Mouse (Mus musculus) MEL (cell line): ENCODE data around the gene Rdh1. TPM values are rescaled to one million over a fixed set of nuclear protein-coding genes. Genes with fewer than 3 reads are reported as not detected.

Source experiments
- DNase-seq: peaks from one replicate; pipeline ENCODE4 v3.0.0; 2011; ENCODE audit warnings: low read depth, low spot score
- H3K27ac ChIP-seq: 2 replicates; pipeline ENCODE4 v1.5.1; 2012; ENCODE audit warnings: low read depth, mild to moderate bottlenecking, control low read depth, low read length, moderate library complexity; ENCODE audit not compliant: control insufficient read depth
- H3K27me3 ChIP-seq, 2 experiments: fragments of 150-350 bp in 1 of 2; sonication (generic) in 1 of 2; 2 replicates each; pipeline ENCODE4 v1.6.1; 2012; ENCODE audit warnings: low read length in 2 of 2, mild to moderate bottlenecking in 2 of 2, improper control_type of control experiment in 1 of 2, moderate library complexity in 1 of 2; ENCODE audit not compliant: insufficient read depth in 2 of 2, control insufficient read depth in 1 of 2
- H3K36me3 ChIP-seq, 2 experiments: 2 replicates each; pipeline ENCODE4 v1.6.1; 2012 to 2014; ENCODE audit warnings: low read length in 2 of 2, improper control_type of control experiment in 1 of 2, inconsistent platforms in 1 of 2, mild to moderate bottlenecking in 1 of 2; ENCODE audit not compliant: insufficient read depth in 2 of 2, control insufficient read depth in 1 of 2
- H3K4me1 ChIP-seq, 2 experiments: fragments of 150-350 bp in 1 of 2; sonication (generic) in 1 of 2; 2 replicates each; pipeline ENCODE4 v1.6.1; 2012; ENCODE audit warnings: low read length in 2 of 2, improper control_type of control experiment in 1 of 2, mild to moderate bottlenecking in 1 of 2; ENCODE audit not compliant: insufficient read depth in 2 of 2, control insufficient read depth in 1 of 2
- H3K4me3 ChIP-seq, 2 experiments: fragments of 150-350 bp in 1 of 2; sonication (generic) in 1 of 2; 2 replicates each; pipeline ENCODE4 v1.5.1; 2012; ENCODE audit warnings: low read depth in 2 of 2, low read length in 2 of 2, mild to moderate bottlenecking in 2 of 2, moderate library complexity in 2 of 2, control low read depth in 1 of 2, improper control_type of control experiment in 1 of 2; ENCODE audit not compliant: control insufficient read depth in 1 of 2, insufficient read depth in 1 of 2
- H3K79me2 ChIP-seq: 2 replicates; pipeline ENCODE4 v1.6.1; 2012; ENCODE audit warnings: mild to moderate bottlenecking, low read length, moderate library complexity; ENCODE audit not compliant: control insufficient read depth, poor library complexity, insufficient read depth
- H3K9ac ChIP-seq: 2 replicates; pipeline ENCODE4 v1.6.1; 2012; ENCODE audit warnings: low read depth, mild to moderate bottlenecking, control low read depth, low read length, moderate library complexity; ENCODE audit not compliant: control insufficient read depth, poor library complexity, severe bottlenecking
- H3K9me3 ChIP-seq: fragments of 150-350 bp; sonication (generic); replicated peaks from 2 replicates; pipeline ENCODE4 v1.6.1; 2012; ENCODE audit warnings: mild to moderate bottlenecking, low read length, improper control_type of control experiment, moderate library complexity; ENCODE audit not compliant: insufficient read depth
- CHD1 ChIP-seq: IDR thresholded peaks from 2 replicates; pipeline ENCODE4 v1.6.1; 2012; ENCODE audit warnings: low read depth, mild to moderate bottlenecking, inconsistent platforms, low read length, improper control_type of control experiment
- CTCF ChIP-seq, 3 experiments: IDR thresholded peaks in 2 of 3; conservative IDR thresholded peaks in 1 of 3; 2 replicates each; pipeline ENCODE4 v1.5.1; 2011 to 2012; ENCODE audit warnings: low read length in 3 of 3, low read depth in 2 of 3, mild to moderate bottlenecking in 2 of 3, improper control_type of control experiment in 1 of 3, inconsistent platforms in 1 of 3, mixed read lengths in 1 of 3, moderate library complexity in 1 of 3; ENCODE audit not compliant: control insufficient read depth in 1 of 3, insufficient read depth in 1 of 3, poor library complexity in 1 of 3, severe bottlenecking in 1 of 3
- ELF1 ChIP-seq: IDR thresholded peaks from 2 replicates; pipeline ENCODE4 v1.6.1; 2014; ENCODE audit warnings: low read depth, mild to moderate bottlenecking, inconsistent platforms, low read length, improper control_type of control experiment, moderate library complexity
- EP300 ChIP-seq, 2 experiments: IDR thresholded peaks; 2 replicates each; pipeline ENCODE4 v1.6.1; 2011; ENCODE audit warnings: improper control_type of control experiment in 2 of 2, low read length in 2 of 2, low read depth in 1 of 2, mild to moderate bottlenecking in 1 of 2
- GABPA ChIP-seq: IDR thresholded peaks from 2 replicates; pipeline ENCODE4 v1.6.1; 2012; ENCODE audit warnings: low read depth, mild to moderate bottlenecking, inconsistent platforms, low read length, improper control_type of control experiment, moderate library complexity
- HCFC1 ChIP-seq: IDR thresholded peaks from 2 replicates; pipeline ENCODE4 v1.6.1; 2012; ENCODE audit warnings: low read depth, mild to moderate bottlenecking, inconsistent platforms, low read length, improper control_type of control experiment, moderate library complexity
- KAT2A ChIP-seq: conservative IDR thresholded peaks from 2 replicates; pipeline ENCODE4 v1.6.1; 2012; ENCODE audit warnings: low read depth, low read length, improper control_type of control experiment, inconsistent platforms
- MAX ChIP-seq: IDR thresholded peaks from 2 replicates; pipeline ENCODE4 v1.6.1; 2011; ENCODE audit warnings: low read length, improper control_type of control experiment
- NRF1 ChIP-seq: IDR thresholded peaks from 2 replicates; pipeline ENCODE4 v1.6.1; 2014; ENCODE audit warnings: low read depth, mild to moderate bottlenecking, inconsistent platforms, low read length, improper control_type of control experiment, moderate library complexity; ENCODE audit not compliant: poor library complexity, insufficient read depth, severe bottlenecking
- RAD21 ChIP-seq: IDR thresholded peaks from 2 replicates; pipeline ENCODE4 v1.6.1; 2011; ENCODE audit warnings: mild to moderate bottlenecking, low read depth, low read length, improper control_type of control experiment
- RCOR1 ChIP-seq: IDR thresholded peaks from 2 replicates; pipeline ENCODE4 v1.6.1; 2012; ENCODE audit warnings: low read depth, mild to moderate bottlenecking, inconsistent platforms, low read length, improper control_type of control experiment
- SMC3 ChIP-seq: IDR thresholded peaks from 2 replicates; pipeline ENCODE4 v1.6.1; 2011; ENCODE audit warnings: low read depth, low read length, improper control_type of control experiment
- TAL1 ChIP-seq: IDR thresholded peaks from 2 replicates; pipeline ENCODE4 v1.6.1; 2012; ENCODE audit warnings: mild to moderate bottlenecking, inconsistent platforms, low read length, moderate library complexity, mixed read lengths
- TCF12 ChIP-seq: IDR thresholded peaks from 2 replicates; pipeline ENCODE4 v1.6.1; 2014; ENCODE audit warnings: low read depth, mild to moderate bottlenecking, inconsistent platforms, low read length, improper control_type of control experiment, moderate library complexity
- UBTF ChIP-seq: IDR thresholded peaks from 2 replicates; pipeline ENCODE4 v1.6.1; 2012; ENCODE audit warnings: low read depth, mild to moderate bottlenecking, inconsistent platforms, low read length, improper control_type of control experiment, moderate library complexity, borderline replicate concordance; ENCODE audit not compliant: insufficient read depth
- USF1 ChIP-seq: IDR thresholded peaks from 2 replicates; pipeline ENCODE4 v1.6.1; 2014; ENCODE audit warnings: low read depth, mild to moderate bottlenecking, inconsistent platforms, low read length, improper control_type of control experiment, moderate library complexity
- USF2 ChIP-seq, 2 experiments: IDR thresholded peaks; 2 replicates each; pipeline ENCODE4 v1.6.1; 2011 to 2012; ENCODE audit warnings: improper control_type of control experiment in 2 of 2, low read length in 2 of 2, borderline replicate concordance in 1 of 2, inconsistent platforms in 1 of 2, low read depth in 1 of 2, mild to moderate bottlenecking in 1 of 2; ENCODE audit not compliant: insufficient read depth in 1 of 2
- ZKSCAN1 ChIP-seq: IDR thresholded peaks from 2 replicates; pipeline ENCODE4 v1.6.1; 2012; ENCODE audit warnings: low read depth, mild to moderate bottlenecking, inconsistent platforms, low read length, improper control_type of control experiment, moderate library complexity
- ZMIZ1 ChIP-seq: IDR thresholded peaks from 2 replicates; pipeline ENCODE4 v1.6.1; 2012; ENCODE audit warnings: low read depth, mild to moderate bottlenecking, inconsistent platforms, low read length, improper control_type of control experiment, moderate library complexity
- polyA plus RNA-seq, 2 experiments: library from polyadenylated mRNA; stranded (reverse) in 1 of 2; unstranded in 1 of 2; fragments of >175 nt in 1 of 2; fragments of >200 nt in 1 of 2; gene quantifications; 2 replicates each; pipeline versions ENCODE4 v1.2.1 to v1.2.4; 2012; ENCODE audit warnings: low replicate concordance in 2 of 2, low read depth in 1 of 2; ENCODE audit not compliant: insufficient read length in 2 of 2, insufficient read depth in 1 of 2, missing spikeins in 1 of 2
- total RNA-seq: library from RNA; depleted of rRNA; stranded (reverse); fragments of 300-350 nt; gene quantifications from 2 replicates; pipeline ENCODE4 v1.2.3, GENCODE M21; 2012

The Rdh1 gene
- total and polyA plus RNA-seq, 3 experiments = not detected

DNA sequence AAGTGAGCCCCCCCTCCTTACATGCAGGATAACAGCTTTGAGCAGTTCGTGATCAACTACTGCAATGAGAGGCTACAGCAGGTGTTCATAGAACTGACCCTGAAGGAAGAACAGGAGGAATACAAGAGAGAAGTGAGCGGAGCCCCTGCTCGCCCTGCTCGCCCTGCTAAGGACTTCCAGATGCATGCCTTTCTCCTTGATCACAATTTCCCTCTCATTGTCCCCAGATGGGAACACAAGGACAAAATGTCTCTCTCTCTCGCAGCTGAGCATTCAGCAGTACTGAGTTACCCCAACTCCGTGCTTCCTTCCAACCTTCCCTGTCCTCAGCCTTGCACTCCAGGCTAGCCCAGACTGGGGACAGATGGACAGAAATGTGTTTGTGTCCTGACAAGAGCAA, 46.8 kb upstream of the Rdh1 start:
- H3K9me3 ChIP-seq = no peaks in the 10 kb centered on the region
- H3K27ac ChIP-seq = no peak overlapping the region
- no peaks in the 10 kb centered on the region for H3K27me3 ChIP-seq
- no peak overlapping the region for H3K4me3 ChIP-seq
- no peak for TF ChIP-seq RAD21
- no peak for TF ChIP-seq CTCF (IDR thresholded peaks at IDR 0.05 in 2 of 3, conservative IDR thresholded peaks at IDR 0.05 in 1 of 3; ENCODE audit: control insufficient read depth in 1 of 3, insufficient read depth in 1 of 3, low read depth in 2 of 3, low read length in 3 of 3, poor library complexity in 1 of 3, severe bottlenecking in 1 of 3)
- TF ChIP-seq RCOR1 = no peak
- no peak for TF ChIP-seq ZMIZ1
- no peak for TF ChIP-seq TAL1
- no peak for TF ChIP-seq MAX
- no peak for TF ChIP-seq KAT2A
- no peak for TF ChIP-seq SMC3
- TF ChIP-seq GABPA = no peak
- no peak for TF ChIP-seq CHD1
- no peak for TF ChIP-seq HCFC1
- no peak for TF ChIP-seq ELF1
- no peak for TF ChIP-seq USF2 (IDR thresholded peaks at IDR 0.05; ENCODE audit: borderline replicate concordance in 1 of 2, insufficient read depth in 1 of 2, low read depth in 1 of 2, low read length in 2 of 2)
- H3K36me3 ChIP-seq = no peaks in the 10 kb centered on the region
- no peak for DNase-seq
- H3K9ac ChIP-seq = no peak overlapping the region
- no peaks in the 10 kb centered on the region for H3K4me1 ChIP-seq
- H3K79me2 ChIP-seq = no peaks in the 10 kb centered on the region

DNA sequence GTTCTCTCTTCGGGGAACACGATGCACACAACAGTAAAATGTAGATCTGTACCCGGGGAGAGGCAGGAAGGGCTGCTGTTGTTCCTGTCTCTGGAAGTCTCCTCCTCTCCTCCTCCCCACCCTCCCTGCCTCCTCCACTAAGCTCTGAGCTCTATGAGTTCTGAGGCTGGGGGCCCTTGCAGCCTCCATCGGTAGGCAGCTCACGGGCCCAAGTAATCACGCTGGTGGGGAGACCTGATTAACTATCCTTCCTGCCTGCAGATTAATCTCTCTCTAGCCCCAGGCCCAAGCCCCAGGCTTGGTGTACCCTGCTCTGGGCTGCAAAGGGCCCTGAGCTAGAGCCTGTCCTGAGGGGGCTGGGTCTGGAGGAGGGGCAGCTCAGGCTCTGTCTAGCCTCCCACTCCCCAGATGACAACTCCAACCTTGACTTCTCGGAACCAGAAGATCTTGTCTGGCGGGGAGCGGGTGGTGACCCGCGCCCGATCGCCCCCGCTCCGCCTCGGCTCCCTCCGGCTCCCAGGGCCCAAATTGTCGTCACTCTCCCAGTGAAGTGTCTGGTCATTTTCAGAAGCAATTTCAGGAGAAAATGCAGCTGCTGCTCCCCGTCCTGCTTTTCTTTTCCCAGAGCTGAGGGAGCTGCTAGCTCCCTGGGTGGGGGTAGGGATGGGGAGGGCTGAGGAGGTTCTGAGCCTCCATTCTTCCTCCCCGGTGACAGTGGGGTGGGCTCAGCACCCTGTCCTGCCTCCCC, 37.7 kb upstream of the Rdh1 start:
- H3K79me2 ChIP-seq = no peaks in the 10 kb centered on the region

More for the DNA sequence above, 37.7 kb upstream of the Rdh1 start:
- Histone ChIP-seq H3K9me3 (no peaks in the 10 kb centered on the region), H3K4me1 (no peaks in the 10 kb centered on the region), H3K27me3 (peaks cover 0 to 5% of the 10 kb centered on the region in 2 experiments; a peak in 3 of 4 replicates), H3K36me3 (no peaks in the 10 kb centered on the region), H3K9ac (no peak overlapping the region), H3K4me3 (no peak overlapping the region), H3K27ac (no peak overlapping the region)
- DNase-seq = no peak
- TF ChIP-seq ZMIZ1 (no peak), TCF12 (no peak), EP300 (IDR thresholded peaks at IDR 0.05; ENCODE audit: low read depth in 1 of 2, low read length in 2 of 2) (no peak), UBTF (no peak), ZKSCAN1 (no peak), RAD21 (no peak), MAX (no peak), NRF1 (no peak), USF1 (no peak)
